Mouse (Mus musculus) MEL-GATA-1-ER (cell line): Measurements from ENCODE around the gene Cfap77.

Experiments
- DNase-seq: peaks from one replicate; pipeline ENCODE4 v3.0.0-alpha.2; 2012; ENCODE audit warnings: low read depth; ENCODE audit errors: extremely low read depth

The Cfap77 gene

GRCm38 (mm10) chr2:28907691-28908388 lies 147.0 kb downstream of the Cfap77 start:
- no peak for DNase-seq

GRCm38 (mm10) chr2:28905561-28905960 lies 149.3 kb downstream of the Cfap77 start:
- DNase-seq, result no peak

DNA sequence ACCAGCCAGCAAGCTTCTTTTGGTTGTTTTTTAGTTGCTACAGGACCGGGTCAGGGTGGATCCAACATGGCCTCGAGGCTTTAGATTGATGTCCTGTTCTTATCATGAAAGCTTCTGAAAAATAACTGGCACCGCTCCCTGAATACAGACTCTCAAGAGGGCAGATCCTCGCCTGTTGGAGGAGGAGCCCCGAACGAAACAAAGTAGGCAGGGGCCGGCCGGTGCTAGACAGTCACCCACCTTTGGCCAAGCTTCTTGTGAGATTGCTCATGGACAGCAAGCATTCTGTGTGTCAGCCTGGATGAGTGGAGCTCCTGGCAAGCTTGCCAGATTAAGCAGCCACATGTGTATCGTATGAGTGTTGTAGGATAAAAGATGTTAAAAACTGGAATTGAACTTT lies 150.1 kb downstream of the Cfap77 start:
- no peak for DNase-seq

GRCm38 (mm10) chr2:28903871-28904270 lies 151.0 kb downstream of the Cfap77 start:
- no peak for DNase-seq

DNA sequence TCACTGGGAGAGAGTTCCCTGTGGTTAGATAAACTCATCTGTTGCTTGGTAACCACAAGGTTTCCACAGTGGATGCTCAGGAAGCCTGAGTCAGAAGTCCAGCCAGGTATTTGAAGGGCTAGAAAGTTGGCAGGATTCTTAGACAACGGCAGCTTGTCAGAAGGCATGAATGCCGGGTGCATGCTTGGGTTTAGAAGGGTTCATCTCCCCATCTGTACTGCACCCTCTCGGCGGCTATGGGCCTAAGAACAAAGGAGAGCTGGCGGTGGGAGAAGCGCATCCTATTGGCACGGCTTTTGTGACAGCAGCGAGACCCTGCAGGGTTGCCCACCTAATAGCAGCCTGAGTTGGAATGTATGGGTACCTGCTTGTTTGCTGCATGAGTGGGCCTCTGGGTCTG lies 152.6 kb downstream of the Cfap77 start:
- no peak for DNase-seq

DNA sequence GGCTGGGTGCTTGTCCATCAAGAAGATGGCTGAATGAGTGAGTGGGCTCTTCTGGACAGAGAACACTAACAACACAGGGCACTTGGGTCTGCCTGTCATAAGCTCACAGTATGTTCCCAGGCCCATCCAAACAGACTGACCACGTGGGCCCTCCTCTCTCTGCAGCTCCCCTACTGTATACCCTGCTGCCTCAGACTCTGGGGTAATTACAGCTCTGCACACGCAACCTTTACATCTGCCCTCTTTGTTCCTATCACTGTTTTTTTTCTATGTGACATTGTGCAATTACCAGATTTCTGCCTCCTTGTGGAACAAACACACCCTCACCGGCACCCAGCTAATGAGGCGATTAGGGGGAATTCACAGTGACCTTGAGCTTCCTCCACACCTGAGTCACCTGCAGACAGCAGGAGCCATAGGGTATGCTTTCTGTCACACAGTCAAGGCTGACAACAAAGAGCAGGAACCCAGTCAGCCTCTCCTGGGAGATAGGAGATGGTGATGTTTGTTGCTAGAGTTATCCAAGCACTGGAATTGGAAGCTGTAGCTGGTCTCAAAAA lies 157.4 kb downstream of the Cfap77 start:
- DNase-seq, result no peak

GRCm38 (mm10) chr2:28895876-28896275 lies 159.0 kb downstream of the Cfap77 start:
- no peak for DNase-seq

- DNase-seq, result no peak
These were observed 161.3 kb downstream of the Cfap77 start for GRCm38 (mm10) chr2:28893526-28893925.

- DNase-seq, result no peak
These were observed 162.1 kb downstream of the Cfap77 start for GRCm38 (mm10) chr2:28892796-28893195.

DNA sequence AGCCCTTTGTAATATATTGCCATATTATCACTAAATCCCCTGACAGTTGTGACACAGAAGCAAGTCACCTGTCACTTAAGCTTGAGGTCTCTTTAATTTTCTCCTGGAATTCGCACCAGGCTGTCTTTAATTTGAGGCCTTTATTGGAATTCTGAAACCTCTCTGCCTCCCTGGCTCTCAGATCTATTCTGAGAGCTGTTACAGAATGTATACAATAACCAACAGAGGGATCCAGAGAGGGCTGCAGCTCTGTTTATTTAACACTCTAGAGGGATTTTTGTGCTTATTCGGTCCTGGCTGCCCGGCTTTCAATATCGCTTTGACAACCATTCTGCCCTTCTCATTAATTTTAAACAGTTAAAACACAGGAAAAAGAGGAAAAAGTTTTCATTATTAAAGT lies 170.0 kb downstream of the Cfap77 start:
- DNase-seq, result no peak

DNA sequence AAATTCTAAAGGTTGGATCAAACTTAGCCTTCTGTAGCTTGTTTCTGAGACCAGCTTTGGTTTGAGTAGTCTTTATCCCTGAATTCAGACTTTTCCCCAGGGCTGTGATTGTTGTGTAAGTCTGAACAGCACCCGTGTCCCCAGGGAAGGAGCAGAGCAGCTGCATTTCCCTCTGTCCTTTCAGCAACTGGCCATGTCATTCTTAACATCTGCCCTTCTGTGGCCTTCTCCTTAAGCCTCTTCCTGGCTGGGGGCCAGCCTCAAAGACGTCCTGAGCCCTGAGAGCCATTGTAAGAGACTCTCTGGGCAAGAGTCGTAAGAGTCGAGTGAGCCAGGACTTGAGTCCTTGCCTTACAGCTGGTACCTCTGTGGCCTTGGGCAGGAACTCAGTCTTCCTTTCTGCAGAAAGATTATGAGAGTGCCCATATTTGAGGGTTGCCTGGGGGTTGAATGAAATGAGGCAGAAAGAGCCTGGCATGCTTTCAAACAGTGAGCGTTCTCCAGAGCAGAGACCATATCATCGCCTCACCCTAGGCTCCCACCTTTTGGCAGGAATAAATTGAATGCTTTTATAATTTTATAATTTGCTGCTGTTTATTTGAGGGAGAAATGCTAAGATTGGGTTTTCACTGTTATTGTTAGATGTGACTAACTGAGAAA lies 171.9 kb downstream of the Cfap77 start:
- DNase-seq, result no peak

DNA sequence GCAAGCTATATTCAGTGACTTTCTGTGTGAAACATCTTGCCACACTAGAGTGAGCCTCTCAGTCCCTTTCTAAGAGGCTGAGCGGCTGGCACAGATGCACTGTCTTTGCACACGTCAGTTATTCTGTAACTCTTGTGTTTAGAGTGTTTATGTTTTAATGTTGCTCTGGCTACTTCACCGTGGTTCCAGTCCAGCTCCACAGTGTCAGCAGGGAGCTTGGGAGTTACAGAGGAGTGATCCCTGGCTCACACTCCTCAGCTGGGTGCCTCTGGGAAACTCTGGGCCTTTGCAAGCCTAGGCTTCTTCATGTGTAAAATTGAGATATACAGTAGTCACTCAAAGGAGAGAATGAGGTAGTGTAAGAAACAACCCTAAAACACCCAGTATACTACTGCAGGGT lies 172.8 kb downstream of the Cfap77 start:
- DNase-seq, result no peak

DNA sequence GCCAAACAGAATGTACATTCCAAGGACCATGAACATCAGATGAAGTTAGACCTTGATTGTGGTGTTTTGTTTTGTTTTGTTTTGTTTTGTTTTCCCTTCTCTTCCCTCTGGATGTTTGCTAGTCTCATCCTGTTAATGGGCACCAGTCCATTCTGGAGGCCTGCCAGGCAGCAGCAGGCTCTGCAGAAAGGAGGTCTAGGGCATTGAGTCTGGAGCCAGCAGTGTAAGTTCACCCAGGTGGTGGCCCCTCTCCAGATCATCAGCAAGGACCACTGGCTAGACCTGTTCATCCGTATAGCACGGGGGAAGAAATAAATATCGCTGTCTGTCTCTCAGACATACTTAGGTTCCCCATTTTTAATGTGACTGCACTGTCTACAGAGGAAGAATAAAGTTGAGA lies 173.6 kb downstream of the Cfap77 start:
- no peak for DNase-seq
